Mouse (Mus musculus): ENCODE measurements around the gene Plekhm1.

The Plekhm1 gene

DNA sequence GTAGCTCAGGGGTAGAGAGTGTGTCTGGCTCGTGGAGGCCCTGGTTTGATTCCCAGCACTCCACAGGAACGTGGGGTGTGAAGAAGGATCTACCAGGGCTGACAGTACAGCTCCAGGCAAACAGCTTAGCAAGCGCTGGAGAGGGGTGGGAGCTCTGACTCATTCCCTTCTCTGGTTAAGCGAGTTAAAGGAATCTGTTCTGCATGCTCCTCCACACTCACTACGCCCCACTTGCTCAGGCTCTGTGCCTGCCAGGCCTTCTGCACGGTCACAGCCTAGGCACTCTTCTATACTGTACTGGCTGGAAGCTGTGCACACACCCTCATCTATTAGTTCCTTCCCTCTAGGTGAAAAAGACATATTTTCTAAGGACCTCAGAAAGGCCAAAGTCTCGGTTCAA lies 18.5 kb downstream of the Plekhm1 start:
- WGBS: 65% methylated on average over 7 of the region's 7 CpGs

DNA sequence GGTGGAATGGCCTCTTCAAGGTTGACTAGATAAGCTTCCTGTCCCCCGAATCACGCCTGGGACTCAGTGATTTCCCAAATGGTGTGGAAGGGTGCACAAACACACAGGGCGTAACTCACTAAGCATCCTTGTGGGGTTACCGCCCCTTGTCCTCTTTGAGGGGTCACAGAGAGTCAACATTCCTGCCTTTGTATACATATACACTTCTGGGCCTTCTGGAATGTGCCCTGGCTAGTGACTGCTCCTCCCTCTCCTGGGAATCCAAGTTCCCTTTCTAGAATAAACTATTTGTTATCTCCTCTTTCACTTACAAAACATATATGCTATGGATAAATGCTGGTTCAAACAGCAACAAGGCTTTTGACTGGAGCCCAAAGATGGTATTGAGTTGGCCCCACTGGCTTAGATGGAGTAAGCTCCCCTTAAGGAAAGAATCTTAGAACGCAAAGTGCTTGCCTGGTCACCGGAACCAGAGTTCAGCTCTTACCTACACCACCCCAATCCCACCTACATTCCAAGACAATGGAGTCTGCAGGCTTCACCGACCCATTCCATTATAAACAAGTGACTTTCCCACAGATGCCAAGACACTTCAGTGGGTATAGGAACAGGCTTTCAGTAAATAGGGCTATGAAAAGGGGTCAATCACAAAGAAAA lies 24.5 kb downstream of the Plekhm1 start:
- WGBS: 84% methylated on average over 7 of the region's 7 CpGs

DNA sequence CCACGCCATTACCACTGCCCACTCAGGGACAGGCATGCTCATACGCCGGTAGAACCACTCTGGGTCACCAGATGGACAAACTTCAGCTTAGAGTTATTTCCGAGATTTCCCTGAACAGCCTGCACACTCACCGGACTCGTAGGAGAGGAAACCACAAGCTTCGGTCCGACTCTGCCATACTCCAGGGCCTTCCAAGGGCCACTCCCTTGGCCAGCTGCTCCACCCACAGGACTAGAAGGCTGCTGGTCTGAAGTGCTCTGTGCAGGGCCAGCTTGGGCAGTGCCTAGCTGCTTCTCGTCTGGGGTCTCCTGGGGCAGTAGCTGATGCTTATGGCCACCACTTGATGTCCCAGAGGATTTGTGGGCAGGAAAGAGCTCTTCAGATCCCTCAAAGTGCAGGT lies 25.7 kb downstream of the Plekhm1 start:
- 70% methylated on average over 9 of the region's 9 CpGs for WGBS

DNA sequence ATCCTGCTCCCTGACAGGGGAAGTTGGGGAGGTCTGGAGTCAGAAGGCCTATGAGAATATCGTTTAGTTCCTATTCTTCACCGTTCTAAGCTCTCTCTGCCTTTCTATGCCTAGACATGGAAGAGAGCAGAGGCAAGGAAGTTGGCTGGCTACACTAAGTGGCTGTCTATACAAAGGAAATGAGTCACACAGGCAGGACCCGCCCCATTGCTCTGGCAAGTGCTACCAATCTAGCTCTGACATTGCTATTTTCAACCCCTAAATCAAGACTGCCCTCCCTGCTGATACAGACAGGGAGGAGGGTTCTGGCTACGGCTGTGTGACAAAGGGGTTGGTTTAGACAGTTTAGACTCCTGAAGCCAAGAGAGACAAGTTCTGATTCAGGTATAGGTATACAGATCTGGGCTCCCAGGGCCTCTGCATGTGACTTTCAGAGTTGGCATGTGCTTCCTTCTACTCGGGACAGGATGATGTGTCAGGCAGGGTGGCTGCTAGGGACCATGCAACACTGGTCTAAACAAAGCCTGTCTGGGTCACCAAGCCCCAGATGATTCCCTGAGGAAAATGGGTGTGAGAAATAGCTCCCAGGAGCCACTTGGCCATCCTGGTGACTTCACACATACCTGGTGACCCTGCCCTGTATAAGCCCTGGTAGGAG lies 30.4 kb downstream of the Plekhm1 start:
- 17% methylated on average over 5 of the region's 5 CpGs for WGBS

DNA sequence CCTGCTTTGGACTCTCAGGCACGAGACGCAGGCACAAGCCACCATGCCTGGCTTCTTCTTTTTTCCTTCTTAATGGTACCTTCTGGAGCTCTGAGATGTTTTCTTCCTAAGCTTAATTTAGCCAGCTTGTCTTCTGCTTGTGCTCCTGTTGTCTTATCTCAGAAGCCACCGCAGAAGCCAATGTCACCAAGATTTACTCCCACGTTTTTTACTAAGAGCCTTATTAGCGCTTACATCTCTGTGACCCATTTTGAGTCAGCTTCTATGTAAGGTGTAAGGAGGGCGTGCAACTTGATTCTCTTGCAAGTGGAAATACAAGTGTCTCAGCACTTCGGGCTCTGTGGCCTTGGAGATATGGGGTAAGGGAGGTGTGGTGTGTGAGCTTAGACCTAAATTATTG lies 31.0 kb downstream of the Plekhm1 start:
- 64% methylated on average over 7 of the region's 7 CpGs for WGBS

DNA sequence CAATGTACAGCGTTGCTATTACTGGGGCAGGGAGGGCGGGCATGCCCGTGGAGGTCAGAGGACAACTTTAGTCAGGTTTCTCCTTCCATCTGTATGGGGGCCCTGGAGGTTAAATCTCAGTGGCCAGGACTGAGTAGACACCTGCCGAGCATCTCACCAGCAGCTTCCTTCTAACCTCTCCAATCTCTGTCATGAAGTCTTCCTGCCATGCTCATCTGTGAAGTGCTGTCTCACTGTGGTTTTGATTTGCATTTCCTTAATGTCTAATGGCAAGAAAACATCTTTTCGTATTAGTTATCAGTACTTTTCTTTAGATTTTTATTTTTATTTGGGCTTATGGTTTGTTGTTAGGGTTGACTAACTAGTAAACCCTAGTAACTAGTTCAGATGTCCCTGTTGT lies 32.0 kb downstream of the Plekhm1 start:
- WGBS: 95% methylated on average over 5 of the region's 5 CpGs

DNA sequence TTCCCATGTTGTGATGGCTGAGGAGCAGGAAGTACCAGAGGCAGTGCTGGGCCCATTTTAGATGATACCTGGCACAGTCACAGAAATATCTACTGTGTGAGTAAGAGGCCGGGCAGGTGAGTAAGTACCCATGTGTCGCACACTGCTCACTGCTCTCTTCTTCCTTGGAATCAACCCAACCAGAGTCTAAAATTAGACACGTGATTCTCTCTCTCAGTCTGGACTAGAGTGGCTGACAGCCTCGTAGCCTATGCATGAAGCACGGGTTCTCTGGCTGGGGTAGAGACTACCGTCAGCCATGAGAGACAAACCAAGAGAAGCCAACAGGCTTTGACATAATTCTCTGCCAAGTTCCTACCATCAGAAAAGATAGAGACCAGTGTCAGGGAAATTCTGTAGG lies 34.1 kb downstream of the Plekhm1 start:
- whole genome bisulfite sequencing: 55% methylated on average over 6 of the region's 6 CpGs

DNA sequence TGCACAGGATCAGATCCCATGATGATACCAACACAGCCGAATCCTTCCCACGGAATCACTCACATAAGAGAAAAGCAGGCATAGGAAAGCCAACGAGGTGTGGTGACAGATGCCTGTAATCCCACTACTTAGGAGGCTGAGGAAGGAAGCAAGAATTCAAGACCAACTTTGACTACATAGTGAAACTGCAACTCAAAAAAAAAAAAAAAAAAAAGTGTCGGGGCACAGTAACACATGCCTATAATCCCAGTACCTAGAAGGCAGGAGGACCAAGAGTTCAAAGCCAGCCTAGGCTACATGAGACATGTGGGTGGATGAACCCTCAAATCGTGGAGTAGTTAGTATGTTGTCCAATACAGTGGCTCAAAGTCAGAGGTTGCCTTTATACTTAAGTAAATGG lies 36.7 kb downstream of the Plekhm1 start:
- WGBS: 52% methylated on average over 5 of the region's 5 CpGs

DNA sequence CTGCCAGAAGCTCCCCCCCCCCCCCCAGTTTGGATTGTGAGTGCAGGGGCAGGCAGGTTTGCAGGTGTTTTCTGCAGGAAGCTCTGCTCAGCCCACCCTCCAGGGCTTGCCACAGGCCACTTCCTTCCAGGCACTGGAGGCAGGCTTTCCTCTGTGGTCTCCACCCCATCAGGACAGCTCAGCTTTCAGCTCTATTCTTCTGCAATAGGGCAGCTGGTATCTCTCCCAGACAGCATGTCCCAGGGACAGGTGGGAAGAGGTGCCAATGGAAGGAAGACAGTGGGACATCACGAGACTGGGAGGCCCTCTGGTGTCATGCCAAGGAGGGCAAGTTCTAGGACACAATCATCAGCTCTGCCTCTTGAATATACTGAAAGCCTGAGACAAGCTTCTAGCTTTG lies 37.2 kb downstream of the Plekhm1 start:
- 39% methylated on average over 1 of the region's 1 CpGs for WGBS

DNA sequence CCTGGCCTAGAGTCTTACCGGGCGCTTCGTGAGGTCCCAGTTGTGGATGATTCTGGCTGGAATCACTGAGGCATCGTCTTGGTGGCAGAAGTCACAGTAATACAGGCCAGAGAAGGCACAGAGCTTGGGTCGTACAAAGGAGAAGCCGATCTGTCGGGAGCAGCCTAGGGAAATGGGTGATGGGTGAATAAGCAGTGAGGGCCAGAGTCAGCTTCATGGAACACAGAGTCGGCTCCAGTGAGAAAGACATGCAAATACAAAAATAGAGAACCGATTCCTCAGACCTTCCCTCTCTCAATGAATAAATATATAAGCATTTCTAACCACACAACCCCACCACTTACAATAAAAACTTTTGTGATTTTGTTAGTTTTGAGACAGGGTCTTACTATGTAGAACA lies 38.6 kb downstream of the Plekhm1 start:
- 91% methylated on average over 9 of the region's 9 CpGs for WGBS

DNA sequence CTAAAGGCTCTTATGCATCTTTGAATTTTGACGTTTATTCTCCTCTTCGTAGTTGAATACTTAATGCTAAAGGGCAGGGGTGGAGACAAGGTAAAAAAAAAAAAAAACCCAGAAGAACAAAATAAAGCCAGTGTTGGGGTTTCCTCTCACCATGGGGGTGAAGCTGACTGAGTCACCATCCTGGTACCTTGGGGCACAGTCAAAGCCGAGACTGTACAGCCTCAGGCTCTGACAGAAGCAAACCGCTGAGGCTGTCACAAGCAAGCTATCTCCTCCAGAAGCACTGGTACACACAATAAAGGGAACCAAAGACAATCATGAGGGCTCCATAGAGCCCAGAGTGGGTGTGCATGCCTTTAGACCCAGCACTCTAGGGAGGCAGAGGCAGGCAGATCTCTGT lies 39.9 kb downstream of the Plekhm1 start:
- WGBS: 69% methylated on average over 4 of the region's 4 CpGs

DNA sequence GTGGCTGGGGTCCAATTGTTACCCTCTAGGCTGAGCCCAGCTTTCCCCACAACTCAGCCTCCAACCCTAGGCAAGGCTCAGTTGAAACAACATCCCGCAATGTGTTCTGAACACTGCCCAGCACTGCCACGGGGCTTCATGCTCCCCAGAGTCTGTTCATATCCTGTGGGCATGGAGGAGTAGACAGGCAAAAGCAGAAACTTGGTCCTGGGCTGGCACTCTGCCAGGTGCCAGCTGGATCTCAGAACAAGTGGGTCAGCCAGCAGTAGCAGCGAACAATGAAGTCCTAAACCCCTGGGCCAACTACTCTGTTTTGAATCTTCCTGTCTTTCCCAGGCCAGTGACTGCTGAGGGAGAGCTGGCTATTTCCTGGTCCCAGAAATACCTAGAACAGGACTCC lies 40.4 kb downstream of the Plekhm1 start:
- WGBS: 33% methylated on average over 3 of the region's 3 CpGs

DNA sequence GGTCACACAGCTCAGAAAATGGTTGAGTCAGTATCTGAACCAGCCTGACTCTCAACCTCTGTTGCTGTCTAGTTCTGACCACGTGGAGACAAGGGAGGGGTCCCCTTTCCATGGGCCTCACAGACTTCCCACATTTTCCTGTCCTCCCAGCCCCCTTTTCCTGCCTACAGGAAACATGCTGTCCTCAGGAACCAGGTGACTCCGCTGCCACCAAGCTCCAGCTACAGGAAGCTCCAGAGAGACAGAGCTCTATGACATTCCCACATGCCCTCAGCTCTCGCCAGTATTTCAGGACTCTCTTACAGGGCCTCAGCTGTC lies 41.3 kb downstream of the Plekhm1 start:
- WGBS: 78% methylated on average over 3 of the region's 3 CpGs

DNA sequence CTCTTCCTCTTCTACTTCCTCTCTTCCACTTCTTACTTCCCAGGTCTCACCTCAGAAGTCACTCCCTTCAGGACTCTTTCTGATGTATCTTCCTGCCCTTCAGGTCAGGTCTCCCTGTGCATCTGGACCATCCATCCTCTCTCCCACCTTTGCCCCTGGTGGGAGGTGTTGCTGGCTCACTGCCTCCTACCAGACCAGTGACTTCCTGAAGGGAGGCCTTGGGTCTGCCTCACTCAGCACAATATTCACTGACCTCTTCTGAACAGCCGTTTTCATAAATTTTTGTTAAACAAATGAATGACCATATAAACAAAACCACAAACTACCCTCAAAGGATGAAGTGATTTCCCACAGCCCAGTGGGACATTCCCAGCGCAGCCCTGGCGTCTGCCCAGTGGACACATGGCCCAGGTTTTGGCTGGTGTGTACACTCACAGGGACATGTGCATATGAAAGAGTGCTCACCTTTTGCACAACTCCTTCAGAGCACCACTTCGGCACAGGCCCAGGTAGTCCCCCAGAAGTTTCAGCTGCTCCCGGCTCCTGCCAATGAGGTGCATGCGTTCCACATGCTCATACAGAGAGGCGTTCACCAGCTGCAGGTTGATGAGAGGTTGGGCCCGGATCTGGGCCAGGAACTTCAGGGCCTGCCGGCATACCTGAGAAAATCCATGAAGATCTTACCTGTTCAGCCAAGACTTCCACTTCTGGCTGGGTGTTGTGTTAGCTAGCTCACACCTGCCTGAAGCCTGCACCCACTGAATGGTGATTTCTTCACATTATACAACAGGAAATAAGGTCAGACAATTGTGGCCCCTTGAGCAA lies 41.9 kb downstream of the Plekhm1 start:
- WGBS: 89% methylated on average over 9 of the region's 9 CpGs

DNA sequence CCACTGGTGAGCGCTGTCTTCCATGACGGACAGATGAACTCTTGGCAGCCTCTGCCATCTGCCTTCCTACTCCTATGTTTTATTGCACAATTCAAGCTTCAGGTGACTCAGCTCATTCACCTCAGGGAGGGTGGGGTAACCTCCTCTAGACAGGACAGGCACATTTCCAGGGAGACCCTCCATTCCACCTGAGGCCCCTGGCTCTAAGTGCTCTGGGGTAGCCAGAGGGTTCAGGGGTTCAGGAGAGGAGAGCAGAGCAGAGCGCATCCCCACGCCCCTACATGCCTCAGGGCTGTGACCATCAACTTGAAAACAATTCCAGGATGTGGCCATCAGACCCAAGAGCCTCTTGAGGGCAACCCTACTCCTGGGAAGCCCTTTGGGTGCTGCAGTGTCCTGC lies 47.0 kb downstream of the Plekhm1 start:
- WGBS: 84% methylated on average over 4 of the region's 4 CpGs

DNA sequence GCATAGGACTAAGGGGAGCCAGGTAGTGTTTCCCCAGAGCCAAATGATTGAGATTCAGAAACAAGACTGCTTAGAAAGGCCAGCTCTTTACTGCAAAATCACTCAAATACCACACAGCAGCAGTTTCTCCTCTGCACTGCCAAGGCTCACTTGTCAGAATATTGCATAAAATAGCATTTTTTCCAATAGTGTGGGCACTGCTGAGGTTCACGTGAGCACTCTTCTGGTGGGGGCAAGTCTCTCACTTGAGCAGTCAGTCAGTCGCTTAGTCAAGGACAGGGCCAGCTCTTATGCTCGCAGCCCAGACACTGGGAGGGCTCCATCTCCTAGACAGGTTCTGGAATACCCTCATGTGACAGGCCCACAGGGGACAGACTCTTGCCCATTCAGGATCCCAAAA lies 47.5 kb downstream of the Plekhm1 start:
- WGBS: 54% methylated on average over 3 of the region's 3 CpGs

DNA sequence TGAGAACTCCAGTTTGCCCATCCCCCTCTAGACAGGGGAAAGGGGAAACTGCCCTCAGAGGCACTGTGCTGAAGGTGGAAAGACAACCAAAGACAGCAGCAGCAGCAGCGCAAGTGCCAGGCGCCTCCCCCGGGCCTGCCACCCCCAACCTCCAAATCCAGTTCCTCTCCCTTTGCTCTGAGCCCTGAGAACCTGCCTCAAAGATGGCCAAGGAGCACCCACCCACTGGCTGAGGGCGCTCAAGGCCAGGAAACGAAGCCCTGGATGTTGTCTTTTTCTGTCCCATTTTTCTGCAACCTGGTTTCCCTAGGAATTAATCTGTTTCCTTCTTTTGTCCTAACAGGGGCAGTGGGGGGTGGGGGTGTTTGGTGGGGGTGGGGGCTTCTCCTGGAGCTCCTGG lies 48.2 kb downstream of the Plekhm1 start:
- 36% methylated on average over 5 of the region's 5 CpGs for WGBS

DNA sequence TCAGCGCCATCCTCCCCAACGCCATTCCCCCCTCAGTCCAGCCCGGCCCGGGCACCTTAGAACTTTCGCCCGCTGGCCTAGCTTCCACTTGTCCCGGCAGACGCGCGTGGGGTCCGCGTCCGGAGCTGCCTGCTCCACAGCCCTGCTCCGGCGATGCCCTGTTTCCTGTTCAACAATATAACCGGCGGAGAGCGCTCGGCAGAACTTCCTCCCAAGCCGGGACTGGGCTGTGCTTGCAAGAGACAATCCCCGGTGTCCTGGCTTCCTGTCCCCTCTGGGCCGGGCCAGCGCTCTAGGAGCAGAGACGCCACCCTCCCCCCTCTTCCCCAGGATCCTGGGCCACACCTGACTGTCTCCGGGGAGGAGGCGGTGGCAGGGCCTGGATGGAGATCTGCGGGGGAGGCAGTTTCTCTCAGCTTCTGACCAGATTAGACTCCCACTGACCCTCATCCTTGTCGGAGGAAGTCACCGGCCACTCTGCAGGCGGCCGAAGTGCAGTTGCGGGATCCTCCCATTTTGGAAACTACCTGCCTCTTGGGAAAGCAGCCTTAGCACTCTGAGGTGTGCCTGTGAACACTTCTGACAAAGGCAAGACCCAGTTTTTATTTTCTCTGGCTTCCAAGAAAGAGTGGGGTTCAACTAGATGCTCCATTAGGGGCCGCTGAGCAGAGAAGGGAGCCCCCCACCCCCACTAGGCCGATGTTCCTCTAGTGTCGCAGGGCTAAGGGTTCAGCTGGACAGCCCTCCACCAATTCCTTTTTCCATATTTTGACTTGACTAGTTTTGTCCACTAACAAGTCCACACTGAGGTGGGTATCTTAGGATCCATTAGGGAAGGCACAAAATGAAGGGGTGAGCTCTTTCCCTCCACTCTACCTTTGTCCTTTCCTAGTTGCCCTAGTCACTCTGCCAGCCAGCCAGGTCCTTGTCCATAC lies 49.0 kb downstream of the Plekhm1 start, which contains the start of gene Arhgap27:
TSS of gene Arhgap27 (minus strand) at position 479 of the 935 bp plus-strand sequence.
- WGBS: 6% methylated on average over 35 of the region's 35 CpGs

DNA sequence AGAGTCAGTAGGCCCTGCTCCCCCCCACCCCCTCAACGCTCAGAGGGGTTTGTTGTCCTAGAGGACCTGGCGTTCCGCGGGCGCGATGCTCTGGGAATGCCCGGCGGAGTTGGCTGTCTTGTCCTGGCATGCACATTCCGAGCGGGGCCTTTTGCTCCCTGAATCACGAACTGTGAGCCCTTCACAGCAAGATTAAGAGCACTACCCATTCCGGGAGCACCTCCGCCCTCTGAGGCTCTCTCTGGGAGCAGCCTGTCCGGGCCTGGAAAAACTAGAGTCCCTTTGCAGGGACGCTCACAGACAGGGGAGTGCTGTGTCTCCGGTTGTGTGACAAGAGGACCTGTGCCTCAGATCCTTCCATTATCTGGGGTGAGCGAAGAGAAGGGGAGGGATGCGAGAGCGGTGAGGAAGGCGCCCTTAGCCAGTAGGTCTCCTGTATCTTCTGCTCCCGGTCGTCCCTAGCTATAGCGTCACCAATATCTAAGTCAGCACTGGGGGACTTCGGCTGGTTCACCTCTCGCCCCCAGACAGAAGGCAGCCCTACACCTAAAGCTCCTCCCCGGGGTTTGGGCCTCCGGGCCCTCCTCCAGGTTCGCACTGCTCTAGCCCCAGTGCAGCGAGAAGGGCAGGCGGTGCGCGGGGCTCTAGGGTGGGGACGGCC lies 49.8 kb downstream of the Plekhm1 start:
- 3% methylated on average over 32 of the region's 33 CpGs for WGBS

DNA sequence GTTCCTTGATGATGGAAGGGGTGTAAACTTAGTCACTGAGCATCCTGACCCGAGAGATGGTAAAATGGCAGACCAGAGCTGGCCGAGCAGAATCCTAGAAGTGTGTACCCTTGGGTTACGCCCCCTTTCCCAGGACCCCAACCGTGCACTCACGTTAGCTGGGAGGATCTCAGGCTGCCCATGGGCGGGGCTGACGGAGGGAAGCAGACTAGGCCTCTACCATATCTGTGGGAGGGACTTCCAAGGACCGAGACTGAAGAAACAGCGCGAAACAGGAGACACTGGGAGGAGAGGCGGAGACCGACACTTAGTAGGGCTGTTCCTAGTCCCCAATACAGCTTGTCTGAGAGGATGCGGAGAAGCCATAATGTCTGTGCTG lies 50.4 kb downstream of the Plekhm1 start:
- 18% methylated on average over 13 of the region's 13 CpGs for WGBS

DNA sequence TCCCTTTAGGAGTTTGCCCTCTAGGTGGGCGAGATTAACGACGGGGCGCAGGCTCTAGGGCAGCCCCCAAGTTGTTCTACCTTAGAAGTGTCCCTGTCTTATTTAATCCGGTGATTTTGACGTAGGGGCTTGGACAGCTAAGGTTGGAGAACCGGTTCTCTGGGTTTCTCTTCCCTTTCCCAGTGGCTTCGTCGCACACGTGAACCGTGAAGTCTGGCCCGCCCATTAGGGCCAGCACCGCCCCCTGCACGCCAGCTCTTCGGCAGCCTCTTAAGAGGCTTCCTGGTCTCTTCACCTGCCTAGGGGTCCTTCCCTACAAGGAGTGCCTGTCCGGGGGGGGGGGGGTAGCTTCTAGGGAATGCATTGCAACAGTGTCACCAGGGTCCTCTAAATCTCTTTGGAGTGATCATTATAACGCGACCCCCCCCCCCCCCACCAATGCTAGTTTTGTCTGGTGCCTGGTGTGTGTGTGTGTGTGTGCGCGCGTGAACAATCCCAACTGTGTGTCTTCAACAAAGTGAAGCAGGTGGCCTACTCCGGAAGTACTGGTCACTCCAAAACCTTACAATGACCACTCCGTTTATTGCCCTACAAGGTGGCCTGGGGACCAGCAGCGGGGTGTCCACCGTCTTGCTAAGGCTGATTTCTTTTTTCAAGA lies 51.0 kb downstream of the Plekhm1 start:
- 15% methylated on average over 25 of the region's 25 CpGs for WGBS
